In the genomic region with DNA sequence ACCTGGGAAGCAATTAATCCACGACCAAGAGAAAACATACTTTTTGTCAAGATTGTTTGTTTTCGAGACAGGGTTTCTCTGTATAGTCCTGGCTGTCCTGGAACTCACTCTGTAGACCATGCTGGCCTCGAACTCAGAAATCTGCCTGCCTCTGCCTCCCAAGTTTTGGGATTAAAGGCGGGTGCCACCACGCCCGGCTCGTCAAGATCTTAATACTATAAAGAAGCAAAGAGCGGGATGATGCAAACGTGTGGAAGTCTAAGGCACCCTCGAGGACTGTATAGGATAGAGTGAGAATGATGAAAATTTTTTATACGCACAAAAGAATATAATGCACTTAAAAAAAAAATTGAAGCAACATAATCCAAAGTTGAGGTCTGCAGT, we compare ENCODE assay signal across 9 mouse cellular contexts. TPM values are rescaled to one million over a fixed set of nuclear protein-coding genes. Genes with fewer than 3 reads are reported as not detected.
A peak's percentile ranks its signal among the peaks of the same experiment; 100 is the strongest.
DNase-seq lines count a peak whose midpoint lies in the region; ATAC-seq and TF ChIP-seq lines count a peak whose summit lies in the region.
"Not testable (repeated sequence)": the region's sequence is repeated elsewhere in the genome, so short reads cannot be mapped to it uniquely, and the experiment has no call there.
"Had no signal": no experiment of that assay in that cellular context is flagged by ENCODE, and none has a peak within 500 bp of the region (broad histone marks: within the 10 kb centered on the region; RNA-seq: fewer than 3 reads in every experiment).

No protein-coding gene starts in this region.

- TF ChIP-seq CTCF in G1E (IDR thresholded peaks at IDR 0.05; ENCODE audit: low read depth, low read length); left cerebral cortex, adult 2 months (IDR thresholded peaks at IDR 0.05); liver, postnatal 0 days (IDR thresholded peaks at IDR 0.05; ENCODE audit: low read depth): not testable (repeated sequence)

- H3K9me3 ChIP-seq in G1E (replicated peaks); embryonic facial prominence, embryonic 15.5 days (replicated peaks); heart, embryonic 10.5 days; hindbrain, embryonic 15.5 days; liver, postnatal 0 days (ENCODE audit: low read length); midbrain, embryonic 16.5 days (replicated peaks; ENCODE audit: control insufficient read depth, low read length, poor library complexity, severe bottlenecking); stomach, embryonic 15.5 days: not testable (repeated sequence)

- TF ChIP-seq EP300 in liver, postnatal 0 days (IDR thresholded peaks at IDR 0.05; ENCODE audit: low read depth) = not testable (repeated sequence)

- peaks cover 40% of the 10 kb centered on the region for H3K36me3 ChIP-seq in G1E (replicated peaks)
- not testable (repeated sequence) for H3K36me3 ChIP-seq in embryonic facial prominence, embryonic 15.5 days; heart, embryonic 10.5 days; hindbrain, embryonic 15.5 days; liver, postnatal 0 days (replicated peaks; ENCODE audit: insufficient read depth, low read length); midbrain, embryonic 16.5 days (ENCODE audit: control insufficient read depth, insufficient read depth, low read length); stomach, embryonic 15.5 days

- not testable (repeated sequence) for DNase-seq in G1E (ENCODE audit: low spot score); heart, embryonic 10.5 days (ENCODE audit: low spot score); left cerebral cortex, adult 2 months (ENCODE audit: extremely low spot score in 1 of 2, low spot score in 2 of 2); liver, postnatal 0 days

- intact Hi-C loops in left cerebral cortex, adult 2 months (cut with DNase I) = not testable (repeated sequence)

- ATAC-seq in G1E (ENCODE audit: extremely low read depth, insufficient number of reproducible peaks, low FRiP score, poor library complexity, severe bottlenecking); embryonic facial prominence, embryonic 15.5 days (ENCODE audit: insufficient number of reproducible peaks, low FRiP score, low TSS enrichment, low read depth); hindbrain, embryonic 15.5 days (ENCODE audit: low FRiP score, low read depth); liver, postnatal 0 days; midbrain, embryonic 16.5 days; stomach, embryonic 15.5 days (ENCODE audit: insufficient read depth, low FRiP score, low read depth): not testable (repeated sequence)

- 77% methylated on average over 11 of the region's 11 CpGs for WGBS in embryonic facial prominence, embryonic 15.5 days
- 74% methylated on average over 11 of the region's 11 CpGs for WGBS in heart, embryonic 10.5 days
- 76% methylated on average over 11 of the region's 11 CpGs for WGBS in hindbrain, embryonic 15.5 days
- 72% methylated on average over 11 of the region's 11 CpGs for WGBS in liver, postnatal 0 days (ENCODE audit: insufficient replicate concordance)
- WGBS in midbrain, embryonic 16.5 days = 75% methylated on average over 11 of the region's 11 CpGs
- WGBS in stomach, embryonic 15.5 days = 75% methylated on average over 11 of the region's 11 CpGs

- H3K4me1 ChIP-seq in G1E (ENCODE audit: insufficient read depth, low read depth, low read length) = peaks cover 38% of the 10 kb centered on the region
- H3K4me1 ChIP-seq in embryonic facial prominence, embryonic 15.5 days = peaks cover 32% of the 10 kb centered on the region
- H3K4me1 ChIP-seq in heart, embryonic 10.5 days = peaks cover 16% of the 10 kb centered on the region
- H3K4me1 ChIP-seq in hindbrain, embryonic 15.5 days (replicated peaks) = peaks cover 36% of the 10 kb centered on the region
- H3K4me1 ChIP-seq in liver, postnatal 0 days (ENCODE audit: insufficient read depth) = peaks cover 24% of the 10 kb centered on the region
- peaks cover 27% of the 10 kb centered on the region for H3K4me1 ChIP-seq in midbrain, embryonic 16.5 days (ENCODE audit: control insufficient read depth, insufficient read depth, low read length)
- peaks cover 21% of the 10 kb centered on the region for H3K4me1 ChIP-seq in stomach, embryonic 15.5 days

- H3K27me3 ChIP-seq in G1E (ENCODE audit: insufficient read depth, low read length); embryonic facial prominence, embryonic 15.5 days; heart, embryonic 10.5 days (ENCODE audit: insufficient read depth, poor library complexity, severe bottlenecking); hindbrain, embryonic 15.5 days; liver, postnatal 0 days (ENCODE audit: insufficient read depth, low read length); midbrain, embryonic 16.5 days (ENCODE audit: control insufficient read depth, insufficient read depth, low read depth, low read length); stomach, embryonic 15.5 days (replicated peaks): not testable (repeated sequence)

- H3K27ac ChIP-seq in embryonic facial prominence, embryonic 15.5 days (replicated peaks) = peak overlapping the region; percentile 90
- H3K27ac ChIP-seq in heart, embryonic 10.5 days = peak overlapping the region; percentile 92
- peak overlapping the region; percentile 84 for H3K27ac ChIP-seq in hindbrain, embryonic 15.5 days (replicated peaks)
- peak overlapping the region; percentile 70; the same call in 1 of the 2 replicates for H3K27ac ChIP-seq in left cerebral cortex, adult 2 months
- H3K27ac ChIP-seq in liver, postnatal 0 days (ENCODE audit: low read depth) = peak overlapping the region; percentile 63
- peak overlapping the region; percentile 82; the same call in 1 of the 2 replicates for H3K27ac ChIP-seq in midbrain, embryonic 16.5 days (ENCODE audit: low read length)
- H3K27ac ChIP-seq in stomach, embryonic 15.5 days = peak overlapping the region; percentile 82; the same call in 1 of the 2 replicates

- H3K4me3 ChIP-seq in G1E (ENCODE audit: low read depth, low read length) = peak overlapping the region; percentile 94; the same call in 1 of the 2 replicates
- peak overlapping the region; percentile 92 for H3K4me3 ChIP-seq in embryonic facial prominence, embryonic 15.5 days (replicated peaks)
- peak overlapping the region; percentile 93 for H3K4me3 ChIP-seq in heart, embryonic 10.5 days
- H3K4me3 ChIP-seq in hindbrain, embryonic 15.5 days = peak overlapping the region; percentile 83
- peak overlapping the region; percentile 82 for H3K4me3 ChIP-seq in left cerebral cortex, adult 2 months
- H3K4me3 ChIP-seq in liver, postnatal 0 days (ENCODE audit: low read depth, low read length) = peak overlapping the region; percentile 87
- peak overlapping the region; percentile 80 for H3K4me3 ChIP-seq in midbrain, embryonic 16.5 days (ENCODE audit: low read depth, low read length)
- peak overlapping the region; percentile 98 for H3K4me3 ChIP-seq in stomach, embryonic 15.5 days (replicated peaks)

- peak overlapping the region; percentile 84 for H3K4me2 ChIP-seq in embryonic facial prominence, embryonic 15.5 days (replicated peaks)
- peak overlapping the region; percentile 79 for H3K4me2 ChIP-seq in hindbrain, embryonic 15.5 days
- H3K4me2 ChIP-seq in liver, postnatal 0 days (ENCODE audit: low read depth, low read length) = peak overlapping the region; percentile 92
- peak overlapping the region; percentile 94 for H3K4me2 ChIP-seq in midbrain, embryonic 16.5 days (ENCODE audit: low read length)
- H3K4me2 ChIP-seq in stomach, embryonic 15.5 days = peak overlapping the region; percentile 90

- H3K9ac ChIP-seq in embryonic facial prominence, embryonic 15.5 days; stomach, embryonic 15.5 days: not testable (repeated sequence)
- peak overlapping the region; percentile 82; the same call in 1 of the 2 replicates for H3K9ac ChIP-seq in hindbrain, embryonic 15.5 days
- H3K9ac ChIP-seq in liver, postnatal 0 days (replicated peaks) = peak overlapping the region; percentile 78; the same call in 1 of the 2 replicates
- H3K9ac ChIP-seq in midbrain, embryonic 16.5 days (ENCODE audit: low read depth, low read length) = peak overlapping the region; percentile 81

RNA-seq across cellular contexts. Expression of a gene that starts 0.5 kb away (rescaled TPM):
- total RNA-seq in G1E (2014; fragmentation: Nextera tagmentation) = 57.3 and 61.0 TPM in 2 replicates
- total RNA-seq in G1E (2017) = 63.0 and 65.3 TPM in 2 replicates
- 36.3 and 48.2 TPM in 2 replicates for polyA plus RNA-seq in G1E (2012)
- polyA plus RNA-seq in embryonic facial prominence, embryonic 15.5 days (2015; fragmentation: Nextera tagmentation; extraction: Ambion mirVana) = 59.1 and 66.0 TPM in 2 replicates
- 58.7 and 65.0 TPM in 2 replicates for polyA plus RNA-seq in heart, embryonic 10.5 days (2016; fragmentation: Nextera tagmentation; extraction: Ambion mirVana)
- polyA plus RNA-seq in hindbrain, embryonic 15.5 days (2015; fragmentation: Nextera tagmentation; extraction: Ambion mirVana) = 50.0 and 52.5 TPM in 2 replicates
- total RNA-seq in left cerebral cortex, adult 2 months (2021) = 10 to 100 TPM; 79.2 to 83.9 TPM
- polyA plus RNA-seq in liver, postnatal 0 days (2015; fragmentation: Nextera tagmentation; extraction: Ambion mirVana) = 11.6 and 13.3 TPM in 2 replicates
- polyA plus RNA-seq in midbrain, embryonic 16.5 days (2015; fragmentation: Nextera tagmentation; extraction: Ambion mirVana) = 49.6 and 50.4 TPM in 2 replicates
- polyA plus RNA-seq in stomach, embryonic 15.5 days (2015; fragmentation: Nextera tagmentation; extraction: Ambion mirVana) = 50.4 and 53.4 TPM in 2 replicates

RNA-seq across cellular contexts. Expression of a gene that starts 1.3 kb away (rescaled TPM):
- total RNA-seq in G1E (2014; fragmentation: Nextera tagmentation) (241 and 247 TPM in 2 replicates), G1E (2017) (214 and 225 TPM in 2 replicates)
- polyA plus RNA-seq in G1E (2012) = 51.0 and 86.5 TPM in 2 replicates
- 18.2 and 18.7 TPM in 2 replicates for polyA plus RNA-seq in embryonic facial prominence, embryonic 15.5 days (2015; fragmentation: Nextera tagmentation; extraction: Ambion mirVana)
- polyA plus RNA-seq in heart, embryonic 10.5 days (2016; fragmentation: Nextera tagmentation; extraction: Ambion mirVana) = 20.5 and 23.6 TPM in 2 replicates
- 17.5 and 21.4 TPM in 2 replicates for polyA plus RNA-seq in hindbrain, embryonic 15.5 days (2015; fragmentation: Nextera tagmentation; extraction: Ambion mirVana)
- 10 to 100 TPM; 32.4 to 41.9 TPM for total RNA-seq in left cerebral cortex, adult 2 months (2021)
- 9.8 and 10.8 TPM in 2 replicates for polyA plus RNA-seq in liver, postnatal 0 days (2015; fragmentation: Nextera tagmentation; extraction: Ambion mirVana)
- polyA plus RNA-seq in midbrain, embryonic 16.5 days (2015; fragmentation: Nextera tagmentation; extraction: Ambion mirVana) = 17.2 and 20.1 TPM in 2 replicates
- 16.4 and 17.9 TPM in 2 replicates for polyA plus RNA-seq in stomach, embryonic 15.5 days (2015; fragmentation: Nextera tagmentation; extraction: Ambion mirVana)

RNA-seq across cellular contexts. Expression of a gene that starts 46.2 kb away (rescaled TPM):
- total RNA-seq in G1E (2014; fragmentation: Nextera tagmentation) (not detected in 2 replicates), G1E (2017) (0.44 TPM in 1 of 2 replicates, not detected in the other)
- 0.07 TPM in 1 of 2 replicates, not detected in the other for polyA plus RNA-seq in G1E (2012)
- 2.0 and 2.1 TPM in 2 replicates for polyA plus RNA-seq in embryonic facial prominence, embryonic 15.5 days (2015; fragmentation: Nextera tagmentation; extraction: Ambion mirVana)
- 0.63 and 1.1 TPM in 2 replicates for polyA plus RNA-seq in heart, embryonic 10.5 days (2016; fragmentation: Nextera tagmentation; extraction: Ambion mirVana)
- 1.2 and 1.8 TPM in 2 replicates for polyA plus RNA-seq in hindbrain, embryonic 15.5 days (2015; fragmentation: Nextera tagmentation; extraction: Ambion mirVana)
- 1 to 10 TPM in 1 of 2 experiments, under 1 TPM in 1; 0.84 to 1.1 TPM for total RNA-seq in left cerebral cortex, adult 2 months (2021)
- 0.46 and 0.63 TPM in 2 replicates for polyA plus RNA-seq in liver, postnatal 0 days (2015; fragmentation: Nextera tagmentation; extraction: Ambion mirVana)
- polyA plus RNA-seq in midbrain, embryonic 16.5 days (2015; fragmentation: Nextera tagmentation; extraction: Ambion mirVana) = 1.8 and 2.5 TPM in 2 replicates
- polyA plus RNA-seq in stomach, embryonic 15.5 days (2015; fragmentation: Nextera tagmentation; extraction: Ambion mirVana) = 1.3 and 1.5 TPM in 2 replicates
- total RNA-seq: megakaryocyte-erythroid progenitor cell, adult 5-6 weeks had no signal
